Mouse (Mus musculus) cerebellum, adult 9-10 months (tissue): ENCODE data around the gene Sobp.

Experiments
- DNase-seq: peaks from one replicate; pipeline ENCODE4 v3.0.0; 2022

The Sobp gene

DNA sequence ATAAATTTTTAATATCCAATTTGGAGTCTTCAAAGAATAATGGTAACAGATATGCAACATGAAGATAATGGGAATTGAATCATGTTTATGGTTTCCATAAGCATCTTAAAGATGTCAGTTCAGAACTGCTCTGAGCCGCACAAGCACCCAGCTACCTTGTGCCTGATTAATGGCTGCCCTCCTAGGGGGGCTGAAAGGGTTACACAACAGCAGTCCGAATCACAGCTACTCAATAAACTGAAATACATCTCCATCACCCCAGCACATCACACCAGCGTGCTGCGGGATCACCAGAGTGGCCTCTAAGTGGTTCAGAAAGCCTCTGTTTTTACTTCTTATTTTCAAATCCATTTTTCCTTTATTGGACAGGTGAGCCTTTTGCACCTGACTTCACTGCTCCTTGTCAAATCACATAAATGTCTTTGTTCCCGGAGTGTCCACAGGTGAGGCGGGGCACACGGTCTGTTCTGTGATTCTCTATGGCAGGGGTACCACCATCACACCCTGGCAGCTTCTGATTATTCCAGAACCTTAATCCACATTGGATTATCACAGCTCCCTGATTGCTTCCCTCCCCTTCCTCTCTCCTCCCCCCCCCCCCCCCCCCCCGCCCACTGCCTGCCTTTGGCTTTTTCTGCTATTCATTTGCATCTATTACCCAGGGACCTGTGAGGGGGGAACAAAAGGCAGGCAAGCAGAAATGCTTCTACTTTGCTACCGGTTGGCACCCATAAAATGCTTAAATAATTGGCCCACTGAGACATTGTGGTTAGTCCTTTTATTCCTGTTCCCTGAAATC, 90.8 kb downstream of the Sobp start:
- DNase-seq: no peak

DNA sequence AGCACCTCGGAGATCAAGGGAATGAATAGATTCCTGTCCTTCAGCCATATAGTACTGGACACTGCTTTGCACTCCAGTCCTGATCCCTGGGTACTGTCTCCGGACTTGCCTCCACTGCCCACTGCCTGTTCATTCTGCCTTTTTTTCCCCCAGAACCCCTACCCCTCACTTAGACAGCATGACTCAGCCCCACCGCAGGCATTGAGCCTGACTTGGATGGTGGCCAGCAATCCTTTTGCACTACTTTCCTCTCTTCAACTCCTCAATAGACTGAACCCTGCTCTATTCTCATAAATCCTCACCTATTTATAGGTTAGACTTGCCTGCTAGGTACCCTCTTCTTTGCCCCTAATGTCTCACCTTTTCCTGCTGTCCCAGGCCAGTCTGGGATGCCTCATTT, 93.0 kb downstream of the Sobp start:
- no peak for DNase-seq

DNA sequence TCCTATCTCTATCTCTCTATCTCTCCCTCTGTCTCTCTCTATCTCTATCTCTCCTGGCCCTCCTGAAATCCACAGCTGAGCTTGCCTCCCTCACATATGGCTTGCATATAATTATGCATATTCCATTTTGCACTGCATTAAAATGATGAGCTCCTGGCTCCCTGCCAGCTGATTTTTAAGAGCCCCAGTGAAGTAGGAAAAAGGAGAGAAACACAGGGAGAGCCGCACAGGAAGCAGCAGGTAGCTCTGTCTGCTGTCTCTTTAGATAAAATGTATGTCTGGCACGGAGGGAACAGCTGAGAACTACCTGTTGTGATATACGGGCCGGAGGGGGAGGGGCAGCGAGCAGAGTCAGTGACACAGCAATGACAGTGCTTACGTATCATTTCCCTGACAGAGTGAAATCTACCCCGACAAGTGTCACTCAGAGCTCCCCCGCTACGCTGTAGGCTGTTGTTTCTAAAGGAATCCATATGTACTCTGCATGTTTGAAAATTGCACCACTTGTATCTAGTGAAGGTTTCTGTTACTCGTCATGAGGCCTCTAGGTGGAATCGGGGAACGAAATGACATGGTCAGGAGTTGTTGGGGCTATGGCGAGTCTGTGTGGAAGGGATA, 98.7 kb downstream of the Sobp start:
- DNase-seq: no peak

DNA sequence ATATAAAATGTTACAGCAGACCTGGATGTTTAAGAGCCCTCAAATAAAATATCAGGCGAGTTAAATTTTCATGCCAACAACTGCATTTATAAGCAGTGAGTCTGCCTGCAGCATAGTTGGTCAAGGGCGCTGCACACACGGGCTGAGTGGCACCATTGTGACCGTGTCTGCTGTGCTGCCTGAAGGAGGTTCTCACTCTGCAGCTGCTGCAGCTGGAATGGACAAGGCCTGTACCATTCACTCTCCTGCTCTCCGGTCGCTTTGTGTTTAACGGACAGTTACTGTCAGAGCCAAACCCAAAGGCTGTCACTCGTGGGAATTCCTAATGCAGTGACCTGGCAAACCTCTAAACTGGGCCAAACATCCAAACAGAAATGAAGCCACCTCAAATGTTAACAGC, 101.0 kb downstream of the Sobp start:
- DNase-seq: no peak

DNA sequence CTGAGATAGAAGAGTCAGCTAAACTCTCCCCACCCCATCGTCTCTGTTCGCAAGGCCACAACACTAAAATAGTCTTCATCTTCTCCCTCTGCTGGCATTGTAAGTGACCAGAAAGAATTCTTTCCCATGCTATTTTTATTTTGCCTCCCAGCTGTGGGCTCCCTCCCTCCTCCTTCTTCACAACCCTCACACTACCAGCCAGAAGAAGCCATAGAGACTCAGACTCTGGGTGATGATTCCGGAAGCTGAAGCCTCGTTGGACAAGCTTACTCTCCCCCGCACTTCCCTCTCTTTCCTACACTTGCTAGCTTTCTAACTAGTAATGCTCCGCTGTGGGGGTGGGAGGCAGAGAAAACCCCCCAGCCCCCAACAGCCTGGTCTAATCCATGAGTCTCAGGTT, 103.4 kb downstream of the Sobp start:
- no peak for DNase-seq

DNA sequence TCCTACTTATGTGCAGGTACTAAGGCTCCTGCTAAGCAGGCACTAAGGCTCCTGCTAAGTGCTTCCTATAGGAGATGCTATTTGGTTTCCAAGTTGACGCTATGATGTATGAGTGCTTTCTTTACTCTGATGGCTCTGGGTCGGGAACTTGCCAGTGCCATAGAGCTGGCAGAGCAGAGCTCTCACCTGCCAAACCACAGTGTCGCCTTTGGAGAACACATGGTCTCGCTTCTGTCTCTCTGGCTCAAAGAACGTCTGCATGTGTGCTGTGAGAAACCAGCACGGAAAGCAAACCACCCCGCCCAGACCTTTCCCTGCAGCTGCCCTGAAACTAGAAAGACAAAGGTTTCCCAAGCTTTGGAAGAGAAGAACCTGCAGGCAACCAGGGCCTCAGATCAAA, 109.0 kb downstream of the Sobp start:
- peak; percentile 59 for DNase-seq

DNA sequence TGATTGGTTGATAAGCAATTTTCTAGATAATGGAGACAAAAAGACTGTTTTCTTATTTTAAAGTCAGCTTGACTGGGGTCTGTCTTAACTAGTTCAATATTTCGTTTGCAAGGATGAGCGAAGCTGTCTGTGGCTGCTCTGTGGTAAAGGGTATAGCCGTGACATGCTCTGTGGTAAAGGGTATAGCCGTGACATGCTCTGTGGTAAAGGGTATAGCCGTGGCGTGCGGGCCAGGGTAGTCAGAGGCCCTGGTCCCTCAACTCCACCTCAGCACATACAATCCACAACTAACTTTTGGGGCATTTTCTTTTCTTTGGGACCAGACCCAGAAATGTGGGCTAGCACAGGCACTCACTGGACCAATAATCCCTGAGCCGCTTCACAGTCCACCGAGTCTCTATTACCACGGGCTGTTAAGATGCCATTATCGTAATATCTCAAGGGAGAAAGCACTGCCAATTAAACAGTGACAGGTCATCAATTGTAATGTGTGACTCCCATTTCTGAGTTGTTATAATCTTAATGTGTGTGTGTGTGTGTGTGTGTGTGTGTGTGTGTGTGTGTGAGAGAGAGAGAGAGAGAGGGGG, 112.7 kb downstream of the Sobp start:
- DNase-seq: no peak

DNA sequence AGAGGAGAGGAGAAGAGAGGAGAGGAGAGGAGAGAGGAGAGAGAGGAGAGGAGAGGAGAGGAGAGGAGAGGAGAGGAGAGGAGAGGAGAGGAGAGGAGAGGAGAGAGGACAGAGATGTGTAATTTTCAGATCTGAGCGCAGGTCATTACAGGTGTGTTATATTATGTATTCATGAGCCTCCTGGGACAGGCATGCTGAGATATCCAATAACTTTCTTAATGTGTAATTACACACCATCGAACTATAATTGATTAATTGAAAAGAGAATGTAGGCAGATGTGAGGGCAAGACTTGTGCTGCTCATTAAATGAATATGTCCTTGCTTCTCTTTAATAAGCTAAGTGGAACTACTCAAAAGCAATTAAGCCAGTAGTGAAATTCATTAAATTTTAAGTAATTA, 118.9 kb downstream of the Sobp start:
- no peak for DNase-seq

DNA sequence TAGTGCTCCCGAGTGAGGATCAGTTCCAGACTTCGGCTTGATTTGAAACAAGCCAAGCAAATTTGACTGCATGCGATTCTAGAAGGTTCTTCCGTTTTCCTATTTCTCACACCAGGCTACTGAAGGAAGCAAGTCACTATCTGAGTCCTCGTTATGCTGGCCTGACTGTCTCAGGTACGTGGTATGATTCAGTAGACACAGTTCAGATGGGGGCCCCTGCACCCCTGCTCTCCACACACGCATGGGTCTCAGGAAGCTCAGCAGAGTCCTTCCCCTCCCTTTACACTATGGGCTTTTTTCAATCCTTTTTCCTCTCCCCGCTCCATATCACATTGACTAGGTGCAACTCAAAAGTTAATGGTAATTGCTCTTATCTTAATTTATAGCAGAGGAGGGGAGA, 119.6 kb downstream of the Sobp start:
- no peak for DNase-seq

DNA sequence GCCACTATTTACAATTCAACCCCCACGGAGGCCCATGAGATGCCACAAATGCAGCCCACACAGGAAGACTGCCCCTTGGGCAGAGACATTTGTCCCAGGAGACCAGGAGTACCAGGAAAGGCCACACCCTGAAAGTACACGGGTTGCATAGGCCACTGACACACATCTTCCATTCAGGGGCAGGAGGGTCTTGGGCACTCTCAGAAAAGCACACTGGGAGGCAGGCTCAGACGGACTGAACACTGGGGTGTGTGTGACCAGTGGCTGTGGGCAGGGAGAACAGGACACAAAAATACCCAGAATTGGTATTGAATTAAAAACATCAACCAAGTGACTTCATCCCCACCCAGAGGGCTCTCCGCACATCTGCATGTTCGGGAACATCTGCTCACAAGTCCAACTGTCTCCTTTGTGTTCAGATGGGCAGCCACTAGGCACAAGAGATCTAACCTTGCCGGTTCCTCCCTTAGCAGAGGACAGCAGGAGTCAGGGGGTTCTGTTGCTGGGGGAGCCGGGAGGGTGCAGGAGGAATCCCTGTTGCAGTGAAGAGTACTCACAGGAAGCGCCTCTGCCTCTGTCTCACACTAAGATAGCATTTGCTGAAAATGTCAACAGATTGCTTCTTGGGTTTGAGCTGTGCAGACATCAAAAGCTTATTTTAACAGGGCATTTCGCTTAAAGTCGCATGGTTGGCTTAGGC, 120.3 kb downstream of the Sobp start:
- DNase-seq: no peak

DNA sequence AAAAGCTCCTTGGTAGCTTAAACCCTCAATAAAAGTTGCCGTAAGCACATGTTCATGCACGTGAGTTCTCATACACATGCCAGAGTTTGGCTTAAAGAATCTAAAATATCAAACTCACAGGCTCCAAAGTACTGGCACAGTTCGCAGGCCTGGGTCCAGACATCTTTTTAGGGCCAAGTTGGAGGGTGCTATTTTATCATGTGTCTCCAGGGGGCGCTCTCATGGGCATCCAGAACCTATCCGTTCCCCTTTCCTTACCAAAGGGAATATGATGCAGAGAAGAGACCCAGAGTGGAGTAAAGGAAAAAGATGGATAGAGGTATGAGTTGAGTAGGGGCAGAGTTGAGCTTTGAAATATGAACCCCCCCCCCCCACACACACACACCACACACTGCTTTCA, 121.9 kb downstream of the Sobp start:
- DNase-seq: peak; percentile 57

DNA sequence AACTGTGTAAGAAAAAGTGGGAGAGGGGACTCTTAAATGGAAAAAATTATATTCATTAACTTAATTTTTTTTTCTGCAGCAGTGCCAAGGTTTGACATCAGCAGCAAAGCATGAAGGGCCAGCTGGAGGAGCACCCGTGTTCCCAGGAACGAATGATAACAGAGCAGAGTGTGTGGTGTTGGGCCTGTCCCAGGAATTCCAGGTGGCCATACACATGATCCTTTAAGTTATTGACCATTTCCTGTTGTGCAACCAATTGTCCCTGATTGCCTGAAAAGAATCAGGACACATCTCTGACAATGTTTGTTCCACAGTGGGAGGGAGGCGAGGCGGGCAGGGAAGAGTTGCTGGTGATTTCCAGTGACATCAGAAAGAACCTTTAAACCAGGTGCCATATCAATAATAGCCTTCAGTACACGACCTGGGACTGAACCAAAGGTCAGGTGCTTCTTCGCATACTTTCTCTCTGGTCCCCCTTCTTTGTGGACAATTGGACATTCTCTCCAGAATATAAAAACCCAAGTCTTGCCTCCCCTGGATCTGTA, 126.5 kb downstream of the Sobp start:
- DNase-seq: no peak

DNA sequence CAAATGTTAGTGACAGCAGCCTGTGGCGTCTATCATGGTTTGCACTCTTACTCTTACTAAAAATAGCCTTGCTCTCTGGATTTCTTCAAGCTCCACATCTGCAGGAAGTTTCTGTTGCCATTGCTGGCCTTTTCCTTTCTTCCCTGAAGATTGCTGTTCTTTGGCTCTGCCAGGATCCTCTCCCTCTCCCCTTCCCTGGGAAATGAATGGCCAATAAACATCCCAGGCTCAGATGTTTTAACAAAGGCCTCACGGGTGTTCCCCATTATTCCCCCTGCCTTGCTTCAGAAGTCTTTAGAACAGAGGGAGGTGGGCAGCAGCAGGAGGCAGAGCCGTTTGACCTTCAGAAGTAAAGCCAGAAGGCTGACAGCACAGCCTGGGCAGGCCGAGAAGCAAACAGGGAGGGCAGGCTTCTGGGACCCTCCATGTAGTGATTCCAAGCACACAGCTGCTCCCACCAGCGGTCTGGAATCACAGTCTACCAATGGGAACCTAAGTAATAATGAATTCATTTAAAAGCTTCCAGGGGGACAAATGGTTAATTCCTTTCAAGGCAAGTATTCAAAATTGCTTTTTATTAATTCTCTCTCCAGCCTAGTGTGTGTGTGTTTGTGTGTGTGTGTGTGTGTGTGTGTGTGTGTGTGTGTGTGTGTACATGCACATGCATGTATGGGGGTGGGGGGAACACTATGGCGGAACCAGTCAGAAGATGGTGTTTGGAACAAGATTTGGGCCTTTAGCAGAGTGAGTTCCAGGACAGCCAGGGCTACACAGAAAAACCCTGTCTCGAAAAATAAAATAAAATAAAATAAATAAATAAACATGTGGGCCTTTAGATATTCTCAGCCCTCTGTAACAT, 130.8 kb downstream of the Sobp start:
- no peak for DNase-seq

DNA sequence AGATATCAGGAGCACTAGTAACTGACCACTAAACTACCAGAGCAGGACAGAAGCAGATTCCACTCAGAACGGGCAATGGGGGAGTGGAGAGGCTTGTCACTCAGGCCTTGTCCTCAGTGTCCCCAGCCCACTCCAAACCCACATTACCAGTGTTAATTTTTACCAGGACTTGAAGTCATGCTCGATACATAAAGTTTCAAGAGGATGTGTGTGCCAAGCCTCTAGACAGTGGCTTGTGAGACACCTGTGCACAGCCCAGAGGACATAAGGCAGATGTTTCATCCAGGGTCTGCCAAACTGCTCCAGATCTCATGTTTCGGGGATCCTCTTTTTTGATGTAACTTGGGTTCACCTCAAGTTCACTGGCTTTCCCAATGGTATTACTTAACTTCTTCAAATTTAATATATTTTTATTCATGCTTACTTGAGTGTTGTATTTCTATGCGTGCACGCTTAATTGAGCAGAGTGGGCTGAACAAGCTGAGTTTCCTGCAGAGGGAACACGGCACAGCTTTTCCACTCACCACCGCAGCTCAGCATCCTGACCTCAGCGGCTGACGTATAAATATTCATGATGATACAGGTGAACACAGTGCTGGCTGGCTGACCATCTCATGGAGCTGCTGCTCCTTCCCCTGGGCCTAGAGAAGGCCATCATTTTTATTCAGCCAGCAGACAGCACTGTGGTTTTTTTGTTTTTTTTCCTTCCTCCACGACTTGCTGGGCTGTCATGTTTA, 131.6 kb downstream of the Sobp start:
- no peak for DNase-seq

DNA sequence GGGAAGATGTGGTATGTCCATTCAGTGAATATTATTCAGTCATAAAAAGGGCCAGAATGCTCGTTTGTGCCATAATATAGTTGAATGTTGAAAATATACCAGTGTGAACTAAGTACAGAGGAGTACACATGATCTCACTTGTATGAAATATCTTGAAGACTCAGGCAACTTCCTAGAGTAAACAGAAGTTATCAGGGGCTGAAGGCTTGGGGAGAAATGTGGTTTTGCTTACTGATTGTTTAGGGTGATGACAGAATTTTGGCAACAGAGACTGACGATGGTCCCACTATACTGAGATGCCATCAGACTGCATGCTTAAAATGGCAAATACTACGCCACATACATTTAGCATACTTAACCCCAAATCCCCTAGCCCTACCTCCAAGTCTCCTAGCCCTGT, 132.5 kb downstream of the Sobp start:
- no peak for DNase-seq

DNA sequence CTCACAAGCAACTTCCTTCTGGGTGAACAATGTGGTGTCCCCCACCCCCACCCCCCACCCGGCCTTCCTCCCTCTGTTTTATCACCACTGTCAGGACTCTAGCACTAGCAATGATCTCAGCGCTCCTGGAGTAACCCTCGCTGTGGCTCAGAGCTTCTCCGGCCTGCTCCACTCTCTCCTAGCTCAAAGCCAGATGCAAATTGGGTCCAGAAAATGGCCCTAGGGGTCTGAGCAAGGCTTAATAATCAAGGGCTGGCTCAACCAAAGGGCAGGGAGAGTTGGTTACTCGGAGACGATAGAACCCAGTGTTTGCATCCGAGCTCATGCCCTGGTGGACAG, 136.9 kb downstream of the Sobp start:
- DNase-seq: no peak

DNA sequence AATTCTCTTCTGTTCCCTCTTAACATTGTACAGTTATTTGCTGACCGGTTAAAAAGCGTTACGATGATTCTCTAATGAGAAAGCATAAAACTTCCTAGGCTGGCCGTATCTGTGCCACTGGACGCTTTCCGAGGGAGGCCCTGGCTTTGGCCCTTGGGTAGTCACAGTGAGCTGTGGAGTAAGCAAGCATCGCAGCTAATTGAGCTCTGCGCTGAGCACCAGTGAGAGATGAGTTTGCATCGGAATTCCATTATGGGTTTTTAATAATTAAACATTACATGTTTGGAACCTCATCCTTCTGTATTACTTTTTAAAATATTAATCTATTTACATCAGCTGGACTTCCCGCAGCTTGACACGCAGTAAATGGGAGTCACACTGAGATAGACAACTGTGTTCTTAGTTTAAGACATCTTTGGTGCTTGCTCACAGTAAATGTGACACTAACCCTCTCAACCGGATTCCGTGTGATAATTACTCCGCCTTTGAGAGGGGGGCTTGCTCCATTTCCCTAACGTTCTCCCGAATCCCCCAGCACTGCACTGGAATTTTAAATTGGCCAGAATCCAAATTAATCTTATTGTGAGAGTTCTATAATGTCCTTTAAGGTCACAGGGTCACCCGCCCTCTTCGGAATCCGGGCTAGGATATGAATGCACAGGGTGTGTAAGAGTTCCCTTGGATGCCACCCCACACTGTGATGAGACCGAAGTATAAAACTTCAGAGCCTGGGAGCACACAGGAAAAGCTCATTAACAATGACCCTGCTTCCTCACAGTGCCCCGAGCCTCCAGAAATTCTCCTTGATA, 137.5 kb downstream of the Sobp start:
- no peak for DNase-seq

DNA sequence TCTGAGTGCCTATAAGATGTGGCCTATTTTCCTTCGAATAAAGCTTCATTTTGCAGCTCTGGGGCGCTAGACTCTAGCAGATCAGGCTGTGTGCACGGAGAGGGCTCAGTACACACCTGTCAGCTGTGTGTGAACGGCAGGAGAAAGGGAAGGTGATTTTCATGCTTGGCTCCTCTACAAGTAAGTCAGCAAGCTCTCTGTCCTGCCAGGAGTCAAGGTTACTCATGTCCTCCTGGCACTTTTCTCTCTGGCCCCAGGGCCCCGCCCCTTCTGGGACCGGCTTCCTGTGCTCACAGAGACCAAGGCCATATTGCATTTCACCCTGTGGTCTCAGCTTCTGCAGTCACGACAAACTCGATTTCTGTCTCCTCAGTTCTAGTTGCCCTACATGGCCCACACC, 138.8 kb downstream of the Sobp start:
- DNase-seq: peak; percentile 55

DNA sequence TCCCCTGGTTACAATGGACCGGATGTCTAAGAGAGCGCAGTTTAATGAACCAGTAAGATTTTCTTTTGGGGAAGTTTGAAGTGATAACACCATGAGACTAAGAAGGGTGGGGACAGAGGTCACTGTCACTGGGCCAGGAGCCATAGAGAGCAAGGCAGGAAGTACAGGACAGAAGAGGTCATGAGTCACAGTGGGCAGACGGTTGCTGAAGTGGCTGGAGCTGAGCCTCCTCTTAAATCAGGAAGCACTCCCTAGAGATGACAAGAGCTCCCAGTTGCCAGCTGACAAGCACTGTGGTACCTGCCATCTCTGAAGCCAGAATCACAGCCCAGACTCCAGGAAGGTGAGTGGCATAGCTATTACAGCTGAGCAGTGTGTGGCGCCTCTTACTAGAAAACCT, 139.5 kb downstream of the Sobp start:
- no peak for DNase-seq

DNA sequence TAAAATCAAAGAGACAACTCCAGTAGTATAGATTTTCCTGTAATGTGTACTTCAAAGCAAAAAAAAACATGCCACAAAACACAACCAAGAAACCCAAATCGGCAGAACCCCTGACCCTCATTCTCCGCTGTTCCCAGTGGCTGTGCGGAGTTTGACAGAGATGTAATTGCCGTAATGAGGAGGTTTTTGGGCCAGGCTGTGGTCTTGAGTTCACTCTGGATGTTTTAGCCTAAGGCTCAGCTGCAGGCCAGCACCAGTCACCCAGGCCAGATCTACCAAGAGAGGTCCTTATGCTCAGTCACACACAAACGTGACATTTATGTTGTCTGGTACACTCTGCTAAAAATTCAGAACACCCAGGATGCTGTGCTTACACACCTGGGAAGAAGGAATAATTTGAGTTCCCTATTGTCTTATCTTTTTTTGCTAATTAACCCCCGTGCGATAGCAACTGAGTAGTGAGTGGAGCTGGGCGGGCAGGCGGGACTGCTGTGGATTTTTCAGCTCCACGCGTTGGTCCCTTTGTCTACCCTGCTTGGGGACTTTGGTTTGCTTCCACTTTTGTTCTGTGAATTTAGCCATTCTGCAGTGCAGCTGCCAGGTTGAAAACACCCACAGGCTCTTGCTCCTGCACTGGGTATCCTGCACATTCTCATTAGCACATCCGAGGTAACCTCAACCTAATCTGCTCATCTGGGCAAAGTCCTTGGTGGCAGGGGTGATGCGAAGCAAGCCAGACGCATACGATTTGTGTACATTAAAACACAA, 140.7 kb downstream of the Sobp start:
- no peak for DNase-seq
